Mouse (Mus musculus): Measurements from ENCODE around the gene Tox4. TPM values are rescaled to one million over a fixed set of nuclear protein-coding genes. Genes with fewer than 3 reads are reported as not detected.
"Not testable (repeated sequence)": the region's sequence is repeated elsewhere in the genome, so short reads cannot be mapped to it uniquely, and the experiment has no call there.

Gene Tox4
- polyA plus RNA-seq, 1 experiment from 2014 or later = 52.4 TPM

GRCm38 (mm10) chr14:52279747-52280120 lies 788 bp downstream of the Tox4 start:
- H3K9ac ChIP-seq = peak overlapping the region; percentile 90
- no peaks in the 10 kb centered on the region for H3K9me3 ChIP-seq
- peaks cover 11% of the 10 kb centered on the region for H3K4me1 ChIP-seq
- H3K27me3 ChIP-seq = no peaks in the 10 kb centered on the region
- under 1% methylated on average over 21 of the region's 21 CpGs for WGBS
- peak overlapping the region; percentile 92 for H3K4me3 ChIP-seq (replicated peaks)
- H3K27ac ChIP-seq = peak overlapping the region; percentile 86
- peak overlapping the region; percentile 63 for H3K4me2 ChIP-seq
- H3K36me3 ChIP-seq (replicated peaks) = peaks cover 14% of the 10 kb centered on the region
- peak; percentile 47 for ATAC-seq (ENCODE audit: low FRiP score)

DNA sequence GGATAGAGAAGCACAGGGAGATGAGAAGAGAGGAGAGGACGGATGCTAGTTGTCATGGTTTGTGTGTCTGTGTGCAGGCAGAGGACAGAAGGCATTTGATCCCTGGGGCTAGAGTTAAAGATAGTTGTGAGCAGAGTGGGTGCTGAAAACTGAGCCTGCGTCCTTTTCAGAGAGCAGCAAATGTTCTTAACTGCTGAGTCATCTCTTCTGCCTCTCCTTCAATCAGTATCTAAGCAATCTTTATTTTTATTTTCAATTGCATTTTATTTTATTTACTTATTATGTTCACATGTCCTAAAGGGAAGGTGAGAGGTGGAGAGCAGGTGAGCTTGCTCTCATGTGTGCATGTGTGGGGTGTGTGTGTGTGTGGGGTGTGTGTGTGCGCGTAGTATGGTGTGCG lies 4.7 kb downstream of the Tox4 start:
- no peak for ATAC-seq (ENCODE audit: low FRiP score)
- Histone ChIP-seq H3K9ac (no peak overlapping the region), H3K27me3 (no peaks in the 10 kb centered on the region), H3K36me3 (replicated peaks) (peaks cover 36% of the 10 kb centered on the region), H3K9me3 (no peaks in the 10 kb centered on the region), H3K4me2 (no peak overlapping the region), H3K4me1 (peaks cover 8% of the 10 kb centered on the region), H3K27ac (no peak overlapping the region), H3K4me3 (replicated peaks) (no peak overlapping the region)
- 96% methylated on average over 5 of the region's 5 CpGs for WGBS

- 96% methylated on average over 3 of the region's 3 CpGs for WGBS
- no peaks in the 10 kb centered on the region for H3K9me3 ChIP-seq
- H3K4me2 ChIP-seq = no peak overlapping the region
- H3K27me3 ChIP-seq = no peaks in the 10 kb centered on the region
- H3K27ac ChIP-seq = no peak overlapping the region
- no peak overlapping the region for H3K9ac ChIP-seq
- no peak overlapping the region for H3K4me3 ChIP-seq (replicated peaks)
- H3K4me1 ChIP-seq = peaks cover 8% of the 10 kb centered on the region
- peaks cover 41% of the 10 kb centered on the region for H3K36me3 ChIP-seq (replicated peaks)
- no peak for ATAC-seq (ENCODE audit: low FRiP score)
Measured at GRCm38 (mm10) chr14:52284191-52284590, 5.2 kb downstream of the Tox4 start.

DNA sequence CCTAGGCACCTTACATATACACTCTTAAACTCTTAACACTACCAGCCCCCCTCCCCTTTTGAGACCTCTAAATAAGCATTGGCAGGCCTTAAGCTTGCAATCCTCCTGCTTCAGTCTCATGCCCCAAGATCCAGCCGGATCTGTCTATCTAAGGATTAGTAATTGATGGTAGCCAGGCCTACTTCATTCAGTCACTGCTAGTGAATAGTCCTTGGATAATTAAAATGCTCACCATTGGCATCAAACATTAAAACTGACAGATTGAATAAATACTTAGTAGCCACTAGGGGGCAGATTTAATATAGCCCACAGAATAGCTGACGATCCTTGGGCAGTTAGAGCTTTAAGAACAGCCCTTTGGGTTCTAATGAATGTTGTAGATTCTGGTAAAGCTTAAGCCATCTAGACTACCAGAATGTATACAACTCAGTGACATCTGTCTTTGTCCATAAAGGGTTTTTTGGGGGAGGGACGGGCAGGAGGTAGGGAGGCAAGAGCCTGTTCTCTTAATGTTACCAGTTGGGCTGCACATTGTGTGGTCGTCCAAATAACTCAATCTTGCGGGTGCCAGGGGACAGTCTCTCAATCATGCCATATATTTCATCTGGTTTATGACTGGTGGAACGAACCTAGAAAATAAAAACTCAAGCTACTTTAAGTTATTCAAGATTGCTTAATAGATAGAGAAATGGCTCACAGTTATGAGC lies 16.8 kb downstream of the Tox4 start:
- WGBS = 68% methylated on average over 6 of the region's 6 CpGs
- peaks cover 88% of the 10 kb centered on the region for H3K36me3 ChIP-seq (replicated peaks)

DNA sequence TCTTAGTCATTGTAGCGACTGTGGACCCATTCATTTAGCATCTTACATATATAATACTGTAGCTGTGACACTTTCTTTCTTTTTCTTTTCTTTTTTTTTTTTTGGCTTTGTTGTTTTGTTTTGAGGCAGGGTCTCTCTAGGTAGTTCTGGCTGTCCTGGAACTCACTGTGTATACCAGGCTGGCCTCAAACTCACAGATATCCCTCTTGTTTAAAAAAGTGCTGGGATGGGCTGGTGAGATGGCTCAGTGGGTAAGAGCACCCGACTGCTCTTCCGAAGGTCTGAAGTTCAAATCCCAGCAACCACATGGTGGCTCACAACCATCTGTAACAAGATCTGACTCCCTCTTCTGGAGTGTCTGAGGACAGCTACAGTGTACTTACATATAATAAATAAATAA lies 24.6 kb downstream of the Tox4 start:
- H3K9ac ChIP-seq; ATAC-seq (ENCODE audit: low FRiP score); H3K27ac ChIP-seq; H3K4me1 ChIP-seq; H3K27me3 ChIP-seq; H3K9me3 ChIP-seq; H3K4me3 ChIP-seq (replicated peaks): not testable (repeated sequence)
- Histone ChIP-seq H3K36me3 (replicated peaks) (peaks cover 19% of the 10 kb centered on the region), H3K4me2 (peak overlapping the region; percentile 66; the same call in 1 of the 2 replicates)
- WGBS = 86% methylated on average over 3 of the region's 3 CpGs

More for the DNA sequence above, 16.8 kb downstream of the Tox4 start:
- no peaks in the 10 kb centered on the region for H3K9me3 ChIP-seq
- no peaks in the 10 kb centered on the region for H3K27me3 ChIP-seq
- peak; percentile 40; the same call in 1 of the 2 replicates for ATAC-seq (ENCODE audit: low FRiP score)
- no peak overlapping the region for H3K9ac ChIP-seq
- no peak overlapping the region for H3K4me2 ChIP-seq
- no peaks in the 10 kb centered on the region for H3K4me1 ChIP-seq
- no peak overlapping the region for H3K27ac ChIP-seq
- H3K4me3 ChIP-seq (replicated peaks) = no peak overlapping the region

DNA sequence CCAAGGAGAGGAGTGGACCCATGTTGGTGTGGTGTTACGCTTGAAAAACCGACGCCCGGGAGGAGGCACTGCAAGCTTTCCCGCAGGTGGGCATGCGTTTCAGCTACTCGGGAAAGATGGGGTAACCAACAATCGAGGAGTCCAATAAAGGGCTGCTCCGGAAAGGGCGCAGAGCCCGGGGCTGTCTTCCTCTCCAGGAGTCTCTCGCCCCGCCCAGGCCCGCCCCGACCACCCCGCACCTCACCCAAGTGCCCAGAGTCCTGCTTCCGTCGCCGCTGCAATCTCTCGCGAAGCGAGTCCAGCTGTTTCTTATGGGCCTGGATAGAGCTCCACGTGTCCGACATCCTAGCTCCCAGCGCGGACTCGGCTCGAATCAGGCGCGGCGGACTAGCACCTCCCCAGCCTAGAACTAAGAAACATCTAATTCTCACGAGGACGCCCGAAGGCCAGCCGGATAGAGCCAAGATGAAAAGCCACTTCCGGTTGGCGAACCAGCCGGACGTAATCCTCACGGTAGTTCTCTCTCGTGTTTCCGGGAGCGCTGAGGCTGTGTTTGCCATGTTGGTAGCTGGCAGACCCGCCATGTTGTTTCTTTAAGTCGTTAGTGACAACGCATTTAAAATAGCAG lies 25.8 kb downstream of the Tox4 start, which contains the start of gene Mettl3:
Gene Mettl3, minus strand, starts transcription at position 485 of the 628 bp plus-strand sequence.
- ATAC-seq (ENCODE audit: low FRiP score) = peak; percentile 96
- Histone ChIP-seq H3K4me1 (peaks cover 6% of the 10 kb centered on the region), H3K36me3 (replicated peaks) (peaks cover 21% of the 10 kb centered on the region), H3K9ac (peak within 1 kb of the TSS; percentile 81), H3K4me3 (replicated peaks) (peak within 1 kb of the TSS; percentile 72), H3K27ac (peak within 1 kb of the TSS; percentile 94), H3K9me3 (no peaks in the 10 kb centered on the region), H3K4me2 (peak within 1 kb of the TSS; percentile 66), H3K27me3 (no peaks in the 10 kb centered on the region)
- under 1% methylated on average over 46 of the region's 46 CpGs for WGBS

- Histone ChIP-seq H3K9me3 (no peaks in the 10 kb centered on the region), H3K27me3 (no peaks in the 10 kb centered on the region), H3K36me3 (replicated peaks) (peaks cover 21% of the 10 kb centered on the region), H3K4me3 (replicated peaks) (no peak overlapping the region), H3K27ac (no peak overlapping the region), H3K4me1 (peaks cover 7% of the 10 kb centered on the region), H3K4me2 (no peak overlapping the region), H3K9ac (no peak overlapping the region)
- ATAC-seq (ENCODE audit: low FRiP score) = no peak
- WGBS = 96% methylated on average over 2 of the region's 2 CpGs
Measured at GRCm38 (mm10) chr14:52306100-52306499, 27.2 kb downstream of the Tox4 start.

DNA sequence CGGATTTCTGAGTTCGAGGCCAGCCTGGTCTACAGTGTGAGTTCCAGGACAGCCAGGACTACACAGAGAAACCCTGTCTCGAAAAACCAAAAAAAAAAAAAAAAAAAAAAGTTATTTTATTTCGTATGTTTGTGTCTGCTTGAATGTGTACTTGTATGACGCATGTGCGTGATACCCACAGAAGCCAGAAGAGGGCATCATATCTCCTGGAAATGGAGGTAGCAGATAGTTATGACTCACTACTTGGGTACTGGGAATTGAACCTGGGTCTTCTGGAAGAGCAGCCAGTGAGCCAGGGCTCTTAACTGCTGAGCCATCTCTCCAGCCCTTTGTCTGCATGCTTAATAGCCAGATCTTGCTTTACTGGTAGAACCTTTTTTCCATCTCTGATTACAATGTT lies 31.4 kb downstream of the Tox4 start:
- H3K27me3 ChIP-seq; ATAC-seq (ENCODE audit: low FRiP score); H3K9me3 ChIP-seq; H3K9ac ChIP-seq; H3K4me3 ChIP-seq (replicated peaks); H3K4me2 ChIP-seq; H3K27ac ChIP-seq: not testable (repeated sequence)
- Histone ChIP-seq H3K4me1 (peaks cover 43% of the 10 kb centered on the region), H3K36me3 (replicated peaks) (peaks cover 60% of the 10 kb centered on the region)
- WGBS = 96% methylated on average over 5 of the region's 6 CpGs

DNA sequence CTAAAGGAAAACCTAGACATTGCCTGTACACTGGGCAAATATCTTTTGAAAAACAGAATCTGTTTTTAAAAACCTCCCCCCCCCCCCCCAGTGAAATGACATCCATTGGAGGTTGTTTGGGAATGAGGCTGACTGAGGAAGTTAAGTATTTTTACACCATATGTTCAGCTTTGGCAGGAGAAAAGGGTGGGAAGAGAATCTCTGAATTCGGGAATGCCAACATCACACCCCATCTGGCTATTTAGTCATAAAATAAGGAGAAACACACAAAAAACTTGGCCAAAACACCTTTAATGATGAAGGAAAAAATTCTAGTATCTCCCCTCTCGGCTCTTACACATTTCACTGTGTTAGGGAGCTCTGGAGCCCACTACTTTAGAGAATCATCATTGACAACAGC lies 32.0 kb downstream of the Tox4 start:
- Histone ChIP-seq H3K4me2 (no peak overlapping the region), H3K27ac (no peak overlapping the region), H3K36me3 (replicated peaks) (peaks cover 60% of the 10 kb centered on the region), H3K4me1 (peaks cover 46% of the 10 kb centered on the region), H3K27me3 (no peaks in the 10 kb centered on the region), H3K4me3 (replicated peaks) (no peak overlapping the region), H3K9ac (no peak overlapping the region), H3K9me3 (no peaks in the 10 kb centered on the region)
- WGBS = 86% methylated on average over 2 of the region's 2 CpGs
- ATAC-seq (ENCODE audit: low FRiP score) = no peak

DNA sequence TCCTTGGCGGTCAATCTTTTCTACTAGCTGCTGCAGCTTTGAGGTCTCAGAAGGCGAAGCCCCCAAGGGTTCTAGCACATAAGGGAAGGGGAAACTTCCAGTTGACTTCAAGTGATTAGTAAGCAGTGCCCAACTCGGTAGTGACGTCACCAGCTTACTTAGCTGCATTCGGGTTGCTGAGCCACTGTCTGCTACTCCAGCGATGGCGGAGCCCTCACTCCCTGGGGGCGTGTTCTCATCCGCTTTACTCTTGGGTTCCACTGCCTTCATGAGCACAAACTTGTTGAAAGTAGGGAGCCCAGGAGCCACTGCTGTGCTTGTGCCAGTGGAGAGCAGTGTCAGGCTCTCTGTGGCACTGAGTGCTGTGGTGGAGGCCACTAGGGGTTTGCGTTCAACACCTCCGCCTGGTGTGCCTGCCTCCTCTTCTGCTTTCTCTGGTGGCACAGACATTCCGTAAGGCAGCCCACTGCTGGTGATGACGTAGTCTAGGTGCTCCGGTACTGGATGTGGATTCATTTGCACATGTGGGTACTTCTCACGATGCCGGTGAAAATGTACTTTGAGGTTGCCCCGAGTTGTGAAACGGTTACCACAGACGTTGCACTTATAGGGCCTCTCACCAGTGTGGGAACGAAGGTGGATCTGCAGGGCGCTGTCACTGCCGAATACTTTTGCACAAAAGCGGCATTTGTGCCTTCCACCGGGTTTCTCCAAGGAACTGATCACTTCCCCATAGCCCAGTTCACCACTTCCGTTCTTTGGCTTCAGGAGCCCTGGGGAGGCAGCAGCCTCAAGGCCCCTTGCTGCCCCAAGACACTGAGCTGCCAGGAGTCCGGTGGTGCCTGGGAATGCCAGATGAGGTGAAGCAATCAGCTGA lies 35.2 kb downstream of the Tox4 start:
- Histone ChIP-seq H3K4me1 (peaks cover 56% of the 10 kb centered on the region), H3K9ac (peak overlapping the region; percentile 81; the same call in 1 of the 2 replicates), H3K36me3 (replicated peaks) (peaks cover 54% of the 10 kb centered on the region), H3K27me3 (no peaks in the 10 kb centered on the region), H3K4me3 (replicated peaks) (peak overlapping the region; percentile 62), H3K4me2 (peak overlapping the region; percentile 87), H3K27ac (peak overlapping the region; percentile 93), H3K9me3 (no peaks in the 10 kb centered on the region)
- 87% methylated on average over 26 of the region's 26 CpGs for WGBS
- no peak for ATAC-seq (ENCODE audit: low FRiP score)

DNA sequence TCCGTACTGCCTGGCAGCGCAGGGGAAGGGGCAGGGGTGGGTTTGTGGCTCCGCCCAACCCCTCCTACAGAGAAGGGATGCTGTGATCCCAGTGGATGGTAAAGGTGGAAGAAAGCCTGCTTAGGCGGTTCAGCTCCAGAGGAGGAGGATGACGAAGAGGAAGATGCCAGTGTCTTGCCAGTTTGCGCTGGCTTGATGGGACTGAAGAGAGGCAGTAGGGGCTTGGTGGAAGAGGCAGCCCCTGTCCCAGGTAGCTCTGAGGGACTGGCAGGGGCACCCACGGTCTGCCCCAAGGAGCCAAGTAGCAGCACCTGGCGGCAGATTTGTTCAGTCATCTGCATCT lies 35.8 kb downstream of the Tox4 start:
- Histone ChIP-seq H3K9ac (peak overlapping the region; percentile 81), H3K4me2 (peak overlapping the region; percentile 87), H3K27ac (peak overlapping the region; percentile 93), H3K27me3 (no peaks in the 10 kb centered on the region), H3K4me3 (replicated peaks) (peak overlapping the region; percentile 62), H3K36me3 (replicated peaks) (peaks cover 48% of the 10 kb centered on the region), H3K4me1 (peaks cover 56% of the 10 kb centered on the region), H3K9me3 (no peaks in the 10 kb centered on the region)
- 55% methylated on average over 8 of the region's 8 CpGs for WGBS
- no peak for ATAC-seq (ENCODE audit: low FRiP score)

DNA sequence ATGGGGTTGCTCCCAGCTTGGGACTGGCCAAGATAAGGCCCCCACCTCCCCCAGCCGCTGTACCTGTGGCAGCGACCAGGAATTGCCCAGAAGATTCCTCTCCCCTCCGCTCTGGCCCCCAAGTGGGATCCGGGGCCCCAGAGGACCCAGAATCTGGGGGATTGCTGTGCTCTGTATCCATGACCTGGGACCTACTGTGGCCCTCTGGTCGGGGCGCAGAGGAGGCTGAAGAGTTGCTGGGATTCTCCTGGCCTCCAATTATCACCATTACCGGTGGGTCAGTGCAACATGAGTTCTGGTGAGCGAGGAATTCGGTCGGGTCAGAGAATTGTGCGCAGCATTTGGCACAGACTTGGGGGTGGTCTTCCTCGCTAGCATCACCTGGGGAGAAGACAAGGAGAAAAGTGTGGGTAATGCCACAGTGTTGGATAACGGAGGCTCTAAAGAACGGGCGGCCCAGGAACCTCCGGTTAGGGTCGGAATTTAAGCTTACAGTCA lies 36.4 kb downstream of the Tox4 start:
- peaks cover 56% of the 10 kb centered on the region for H3K4me1 ChIP-seq
- H3K27me3 ChIP-seq = no peaks in the 10 kb centered on the region
- H3K36me3 ChIP-seq (replicated peaks) = peaks cover 47% of the 10 kb centered on the region
- H3K9ac ChIP-seq = peak overlapping the region; percentile 81
- 12% methylated on average over 17 of the region's 17 CpGs for WGBS
- H3K4me3 ChIP-seq (replicated peaks) = peak overlapping the region; percentile 62
- ATAC-seq (ENCODE audit: low FRiP score) = peak; percentile 0; the same call in 1 of the 2 replicates
- no peaks in the 10 kb centered on the region for H3K9me3 ChIP-seq
- peak overlapping the region; percentile 93 for H3K27ac ChIP-seq
- H3K4me2 ChIP-seq = peak overlapping the region; percentile 87
